In genomic region chr11:86582543-86583260, GRCm38 (mm10) we compare ENCODE assay signal across 14 mouse cellular contexts. TPM values are rescaled to one million over a fixed set of nuclear protein-coding genes. Genes with fewer than 3 reads are reported as not detected.
DNase-seq lines count a peak whose midpoint lies in the region; ATAC-seq and TF ChIP-seq lines count a peak whose summit lies in the region.
"Had no signal": no experiment of that assay in that cellular context is flagged by ENCODE, and none has a peak within 500 bp of the region (broad histone marks: within the 10 kb centered on the region; RNA-seq: fewer than 3 reads in every experiment).

No protein-coding gene starts in this region.

- no peak for TF ChIP-seq POLR2A in kidney, adult 2 months (IDR thresholded peaks at IDR 0.05; ENCODE audit: low read depth, low read length)

- DNase-seq in kidney, adult 2 months = no peak
- DNase-seq in kidney, postnatal 36 days = no peak
- DNase-seq in Muller cell, postnatal 12 days (ENCODE audit: inconsistent ontology term) = peak; percentile 76
- no peak for DNase-seq in yolk sac, embryonic 10.5 days (ENCODE audit: low spot score)
- no peak for DNase-seq in layer of hippocampus, adult 18-20 months (ENCODE audit: low spot score in 2 of 2)
- DNase-seq: cerebellum, postnatal 25 days; kidney, postnatal 25 days; lung, adult 18-20 months had no signal

- peaks cover 40% of the 10 kb centered on the region for H3K4me1 ChIP-seq in kidney, adult 2 months (ENCODE audit: control insufficient read depth, insufficient read depth, low read length)
- H3K4me1 ChIP-seq in intestine, embryonic 15.5 days (replicated peaks) = peaks cover 17% of the 10 kb centered on the region
- peaks cover 27% of the 10 kb centered on the region for H3K4me1 ChIP-seq in stomach, embryonic 15.5 days

- H3K9me3 ChIP-seq in intestine, embryonic 15.5 days = no peaks in the 10 kb centered on the region
- no peaks in the 10 kb centered on the region for H3K9me3 ChIP-seq in stomach, embryonic 15.5 days
- H3K9me3 ChIP-seq: embryonic facial prominence, embryonic 12.5 days; forebrain, embryonic 12.5 days had no signal

- no peak for ATAC-seq in intestine, embryonic 15.5 days
- ATAC-seq in stomach, embryonic 15.5 days (ENCODE audit: insufficient read depth, low FRiP score, low read depth) = no peak

- H3K36me3 ChIP-seq in kidney, adult 2 months (ENCODE audit: control insufficient read depth, insufficient read depth, low read length) = no peaks in the 10 kb centered on the region
- no peaks in the 10 kb centered on the region for H3K36me3 ChIP-seq in intestine, embryonic 15.5 days
- no peaks in the 10 kb centered on the region for H3K36me3 ChIP-seq in stomach, embryonic 15.5 days
- H3K36me3 ChIP-seq: embryonic facial prominence, embryonic 12.5 days had no signal

- no peak overlapping the region for H3K9ac ChIP-seq in intestine, embryonic 15.5 days
- H3K9ac ChIP-seq in stomach, embryonic 15.5 days = no peak overlapping the region
- H3K9ac ChIP-seq: embryonic facial prominence, embryonic 12.5 days; forebrain, embryonic 12.5 days had no signal

- no peak overlapping the region for H3K4me2 ChIP-seq in intestine, embryonic 15.5 days (replicated peaks)
- no peak overlapping the region for H3K4me2 ChIP-seq in stomach, embryonic 15.5 days
- H3K4me2 ChIP-seq: embryonic facial prominence, embryonic 12.5 days; forebrain, embryonic 12.5 days; midbrain, embryonic 11.5 days had no signal

- H3K4me3 ChIP-seq in kidney, adult 2 months (ENCODE audit: insufficient read depth, low read depth, low read length) = no peak overlapping the region
- no peak overlapping the region for H3K4me3 ChIP-seq in intestine, embryonic 15.5 days (replicated peaks)
- H3K4me3 ChIP-seq in stomach, embryonic 15.5 days (replicated peaks) = no peak overlapping the region
- H3K4me3 ChIP-seq: embryonic facial prominence, embryonic 12.5 days; forebrain, embryonic 12.5 days; left cerebral cortex, adult 2 months had no signal

- 91% methylated on average over 7 of the region's 7 CpGs for WGBS in kidney, adult 2 months
- 88% methylated on average over 7 of the region's 7 CpGs for WGBS in intestine, embryonic 15.5 days
- 91% methylated on average over 7 of the region's 7 CpGs for WGBS in stomach, embryonic 15.5 days

- no peak for TF ChIP-seq CTCF in kidney, adult 2 months (conservative IDR thresholded peaks at IDR 0.05; ENCODE audit: insufficient read depth, insufficient read length, low read depth, low read length)

- peak overlapping the region; percentile 99 for H3K27ac ChIP-seq in kidney, adult 2 months (ENCODE audit: insufficient read depth, low read depth, low read length)
- peak overlapping the region; percentile 97 for H3K27ac ChIP-seq in intestine, embryonic 15.5 days
- peak overlapping the region; percentile 89 for H3K27ac ChIP-seq in stomach, embryonic 15.5 days
- H3K27ac ChIP-seq: forebrain, embryonic 12.5 days; left cerebral cortex, adult 2 months had no signal

- H3K27me3 ChIP-seq in kidney, adult 2 months (replicated peaks; ENCODE audit: control insufficient read depth, insufficient read depth, low read length) = no peaks in the 10 kb centered on the region
- no peaks in the 10 kb centered on the region for H3K27me3 ChIP-seq in intestine, embryonic 15.5 days (replicated peaks)
- no peaks in the 10 kb centered on the region for H3K27me3 ChIP-seq in stomach, embryonic 15.5 days (replicated peaks)
- H3K27me3 ChIP-seq: embryonic facial prominence, embryonic 12.5 days; forebrain, embryonic 12.5 days had no signal

RNA-seq across cellular contexts. Expression of gene Tubd1, which starts 37.9 kb away (rescaled TPM):
- polyA plus RNA-seq in kidney, adult 2 months (2012; rRNA removed) = 2.6 and 2.8 TPM in 2 replicates
- 11.6 and 11.8 TPM in 2 replicates for polyA plus RNA-seq in intestine, embryonic 15.5 days (2015; fragmentation: Nextera tagmentation; extraction: Ambion mirVana)
- 11.9 and 12.9 TPM in 2 replicates for polyA plus RNA-seq in stomach, embryonic 15.5 days (2015; fragmentation: Nextera tagmentation; extraction: Ambion mirVana)
- 1 to 10 TPM; 5.2 to 6.0 TPM for total RNA-seq in layer of hippocampus, adult 18-20 months (2021)

RNA-seq across cellular contexts. Expression of gene Rps6kb1, which starts 38.1 kb away (rescaled TPM):
- 6.0 and 7.3 TPM in 2 replicates for polyA plus RNA-seq in kidney, adult 2 months (2012; rRNA removed)
- polyA plus RNA-seq in intestine, embryonic 15.5 days (2015; fragmentation: Nextera tagmentation; extraction: Ambion mirVana) = 54.6 and 63.6 TPM in 2 replicates
- polyA plus RNA-seq in stomach, embryonic 15.5 days (2015; fragmentation: Nextera tagmentation; extraction: Ambion mirVana) = 53.7 and 62.2 TPM in 2 replicates
- total RNA-seq in layer of hippocampus, adult 18-20 months (2021) = 10 to 100 TPM; 33.1 to 37.3 TPM
